In genomic region chr15:8169266-8169746, GRCm38 (mm10) we compare ENCODE assay signal across 8 mouse cellular contexts. TPM values are rescaled to one million over a fixed set of nuclear protein-coding genes. Genes with fewer than 3 reads are reported as not detected.
DNase-seq lines count a peak whose midpoint lies in the region; ATAC-seq and TF ChIP-seq lines count a peak whose summit lies in the region.

No protein-coding gene starts in this region.

- no peaks in the 10 kb centered on the region for H3K9me3 ChIP-seq in hindbrain, embryonic 10.5 days
- H3K9me3 ChIP-seq in stomach, postnatal 0 days (ENCODE audit: control insufficient read depth, low read length), result no peaks in the 10 kb centered on the region

- no peak for DNase-seq in gastrocnemius, adult 2 months
- DNase-seq in gastrocnemius, postnatal 14 days, result no peak
- DNase-seq in retina, adult 2 months (ENCODE audit: low read depth, low spot score), result peak; percentile 26
- no peak for DNase-seq in retina, postnatal 1 day
- no peak for DNase-seq in hindbrain, embryonic 10.5 days (ENCODE audit: low spot score)
- peak; percentile 21 for DNase-seq in lung, postnatal 36 days
- no peak for DNase-seq in stomach, postnatal 0 days (ENCODE audit: low spot score)
- DNase-seq in layer of hippocampus, postnatal 10 days (ENCODE audit: low spot score in 2 of 2), result no peak

- peak overlapping the region; percentile 87 for H3K27ac ChIP-seq in gastrocnemius, adult 2 months
- H3K27ac ChIP-seq in hindbrain, embryonic 10.5 days, result peak overlapping the region; percentile 98
- H3K27ac ChIP-seq in stomach, postnatal 0 days (replicated peaks), result peak overlapping the region; percentile 77

- TF ChIP-seq EP300 in stomach, postnatal 0 days (optimal IDR thresholded peaks at IDR 0.05), result no peak

- ATAC-seq in stomach, postnatal 0 days (ENCODE audit: low FRiP score, low TSS enrichment), result peak; percentile 56; the same call in 1 of the 2 replicates

- H3K4me3 ChIP-seq in gastrocnemius, adult 2 months, result peak overlapping the region; percentile 99
- H3K4me3 ChIP-seq in hindbrain, embryonic 10.5 days, result peak overlapping the region; percentile 87
- peak overlapping the region; percentile 92 for H3K4me3 ChIP-seq in stomach, postnatal 0 days (ENCODE audit: low read depth, low read length)

- H3K4me1 ChIP-seq in hindbrain, embryonic 10.5 days (replicated peaks), result peaks cover 16% of the 10 kb centered on the region; the same call in 1 of the 2 replicates
- H3K4me1 ChIP-seq in stomach, postnatal 0 days (replicated peaks; ENCODE audit: control insufficient read depth, insufficient read depth), result no peaks in the 10 kb centered on the region

- H3K27me3 ChIP-seq in hindbrain, embryonic 10.5 days (ENCODE audit: insufficient read depth, poor library complexity, severe bottlenecking), result no peaks in the 10 kb centered on the region
- H3K27me3 ChIP-seq in stomach, postnatal 0 days (ENCODE audit: control insufficient read depth, insufficient read depth, low read length), result no peaks in the 10 kb centered on the region

- intact Hi-C loops in gastrocnemius, adult 2 months (cut with DNase I), result no loop called here
- intact Hi-C loops in gastrocnemius, postnatal 14 days (cut with DNase I; ENCODE audit: low total_unique reads), result no loop called here

- peaks cover 38% of the 10 kb centered on the region for H3K36me3 ChIP-seq in hindbrain, embryonic 10.5 days
- H3K36me3 ChIP-seq in stomach, postnatal 0 days (ENCODE audit: control insufficient read depth, insufficient read depth, low read length), result peaks cover 3% of the 10 kb centered on the region; the same call in 1 of the 2 replicates

- peak overlapping the region; percentile 88 for H3K9ac ChIP-seq in stomach, postnatal 0 days (ENCODE audit: low read length)

- no peak for TF ChIP-seq CTCF in gastrocnemius, adult 2 months (IDR thresholded peaks at IDR 0.05)
- TF ChIP-seq CTCF in stomach, postnatal 0 days (IDR thresholded peaks at IDR 0.05; ENCODE audit: low read depth), result no peak

- peak overlapping the region; percentile 69 for H3K4me2 ChIP-seq in stomach, postnatal 0 days (replicated peaks; ENCODE audit: low read depth)

- under 1% methylated on average over 25 of the region's 25 CpGs for WGBS in hindbrain, embryonic 10.5 days
- under 1% methylated on average over 24 of the region's 25 CpGs for WGBS in stomach, postnatal 0 days

RNA-seq across cellular contexts. Expression of gene Cplane1, which starts 0.4 kb away (rescaled TPM):
- total RNA-seq in gastrocnemius, adult 2 months (2021), result 1 to 10 TPM; 3.1 to 3.4 TPM
- total RNA-seq in gastrocnemius, postnatal 14 days (2021), result 1 to 10 TPM; 3.3 to 3.8 TPM
- 9.5 and 10.0 TPM in 2 replicates for polyA plus RNA-seq in hindbrain, embryonic 10.5 days (2016; fragmentation: Nextera tagmentation; extraction: Ambion mirVana)
- 1.9 and 2.0 TPM in 2 replicates for polyA plus RNA-seq in stomach, postnatal 0 days (2015; fragmentation: Nextera tagmentation; extraction: Ambion mirVana)
- 10 to 100 TPM; 30.6 to 39.8 TPM for total RNA-seq in layer of hippocampus, postnatal 10 days (2021)

Comparison
In these comparisons a context has a peak if more than half of its experiments do, and no peak if none do; other contexts are left out.
1. DNase-seq: peak in retina, adult 2 months (single experiment) and lung, postnatal 36 days (single experiment); none in gastrocnemius, adult 2 months (single experiment), gastrocnemius, postnatal 14 days (single experiment), retina, postnatal 1 day (single experiment), hindbrain, embryonic 10.5 days (single experiment), stomach, postnatal 0 days (single experiment) and layer of hippocampus, postnatal 10 days (0 of 2).
2. RNA of gene Cplane1, which starts 0.4 kb away (total RNA-seq): 30.6 to 39.8 TPM in layer of hippocampus, postnatal 10 days; 3.3 to 3.8 TPM in gastrocnemius, postnatal 14 days and 3.1 to 3.4 TPM in gastrocnemius, adult 2 months; every median in the first group is over 4 times any median in the second.
3. Peak in every context shown above with its lines, with median percentiles within 50 percentile points of each other: H3K27ac ChIP-seq and H3K4me3 ChIP-seq.